Mouse (Mus musculus) effector memory CD4-positive, alpha-beta T cell, adult 5 months (primary cell): ENCODE measurements around the gene Msh3. TPM values are rescaled to one million over a fixed set of nuclear protein-coding genes. Genes with fewer than 3 reads are reported as not detected.

ENCODE experiments used
- polyA plus RNA-seq: library from polyadenylated mRNA; unstranded; fragments of 100-300 nt; shearing (Covaris generic); gene quantifications from one replicate; pipeline ENCODE4 v1.2.1, GENCODE M21; 2017

Gene Msh3
- polyA plus RNA-seq = 30.8 TPM

GRCm38 (mm10) chr13:92354456-92355271 is at the start of gene Msh3, which contains the start of gene Dhfr:
Gene Msh3 (minus strand): TSS chr13:92355003.
Gene Dhfr (plus strand): TSS chr13:92354726.

GRCm38 (mm10) chr13:92305680-92306079 is 49.1 kb downstream of the Msh3 start, which contains the start of gene Gm20379:
Gene Gm20379 (plus strand): TSS chr13:92305980.

Other genes starting within 250 kb of the Msh3 start
- 1.5 TPM for gene Rasgrf2, start 223.3 kb downstream of the Msh3 start, polyA plus RNA-seq
- 0.40 TPM for gene Gm20379, start 49.0 kb downstream of the Msh3 start, polyA plus RNA-seq
- gene Dhfr, start 277 bp downstream of the Msh3 start, polyA plus RNA-seq = 1.3 TPM
- gene Ankrd34b, start 70.9 kb upstream of the Msh3 start, polyA plus RNA-seq = not detected
- 5.5 TPM for gene Fam151b, start 129.0 kb upstream of the Msh3 start, polyA plus RNA-seq
- 13.3 TPM for gene Zfyve16, start 175.9 kb upstream of the Msh3 start, polyA plus RNA-seq
- not detected for gene Spz1, start 221.2 kb upstream of the Msh3 start, polyA plus RNA-seq